Mouse (Mus musculus): Measurements from ENCODE around the gene AI837181.

DNA sequence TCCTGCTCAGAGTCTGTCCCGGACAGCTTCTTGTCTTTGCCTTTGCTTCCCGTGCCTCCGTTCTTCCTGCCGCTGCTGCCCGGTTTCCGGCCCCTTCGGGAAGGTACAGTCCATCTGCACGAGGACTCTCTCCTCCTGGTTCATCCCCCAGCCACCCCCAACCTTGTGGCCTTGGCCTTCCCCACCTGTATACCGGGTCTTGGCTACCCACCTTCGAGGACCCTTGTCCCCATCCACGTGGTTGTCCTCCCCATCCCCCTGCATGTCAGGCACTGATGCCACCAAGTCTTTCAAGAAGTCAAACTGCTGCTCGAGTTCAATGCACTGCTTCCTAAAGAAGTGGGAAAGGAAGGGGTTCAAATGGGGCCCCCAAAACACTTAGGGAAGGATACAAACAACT is 1.4 kb upstream of the AI837181 start:
- TF ChIP-seq POLR2A (IDR thresholded peaks at IDR 0.05; ENCODE audit: low read depth, low read length) (no peak), CTCF (IDR thresholded peaks at IDR 0.05; ENCODE audit: borderline replicate concordance, insufficient read depth, low read length) (no peak)

Data from embryonic fibroblast, embryonic 13.5 days (primary cell).